Mouse (Mus musculus) liver, embryonic 13.5 days (tissue): Measurements from ENCODE around the gene Acot7. TPM values are rescaled to one million over a fixed set of nuclear protein-coding genes. Genes with fewer than 3 reads are reported as not detected.

Experiments used
- ATAC-seq: fragments of 200-750 bp; cut with Nextera tagmentation; 2 replicates; pipeline ENCODE4 v1.8.0; 2017; ENCODE audit warnings: low read depth, mild to moderate bottlenecking, moderate number of reproducible peaks, moderate library complexity
- DNase-seq: peaks from one replicate; pipeline ENCODE4 v3.0.0; 2022
- H3K27ac ChIP-seq: fragments of 300-500 bp; sonication (generic); 2 replicates; pipeline ENCODE4 v1.5.1; 2015; ENCODE audit warnings: moderate library complexity, mild to moderate bottlenecking, inconsistent platforms
- H3K27me3 ChIP-seq: fragments of 300-500 bp; sonication (generic); 2 replicates; pipeline ENCODE4 v1.6.1; 2015; ENCODE audit warnings: mild to moderate bottlenecking, inconsistent platforms
- H3K36me3 ChIP-seq: fragments of 300-500 bp; sonication (generic); 2 replicates; pipeline ENCODE4 v1.6.1; 2015; ENCODE audit warnings: mild to moderate bottlenecking, inconsistent platforms
- H3K4me1 ChIP-seq: fragments of 300-500 bp; sonication (generic); replicated peaks from 2 replicates; pipeline ENCODE4 v1.6.1; 2015; ENCODE audit warnings: inconsistent platforms
- H3K4me2 ChIP-seq: fragments of 300-500 bp; sonication (generic); 2 replicates; pipeline ENCODE4 v1.6.1; 2015; ENCODE audit warnings: inconsistent platforms, mild to moderate bottlenecking, moderate library complexity
- H3K4me3 ChIP-seq: fragments of 300-500 bp; sonication (generic); replicated peaks from 2 replicates; pipeline ENCODE4 v1.5.1; 2015; ENCODE audit warnings: mild to moderate bottlenecking, inconsistent platforms
- H3K9ac ChIP-seq: fragments of 300-500 bp; sonication (generic); 2 replicates; pipeline ENCODE4 v1.6.1; 2015; ENCODE audit warnings: mild to moderate bottlenecking, inconsistent platforms
- H3K9me3 ChIP-seq: fragments of 300-500 bp; sonication (generic); replicated peaks from 2 replicates; pipeline ENCODE4 v1.6.1; 2016; ENCODE audit warnings: inconsistent platforms
- WGBS: fragments of 180-500 bp; shearing (Covaris S2); methylation state at CpG from one replicate; pipeline ENCODE4 v1.1.7; 2015; ENCODE audit not compliant: insufficient replicate concordance; 5-methylcytosine and 5-hydroxymethylcytosine counted together
- polyA plus RNA-seq: library from polyadenylated mRNA; unstranded; fragments of >200 nt; fragmentation: Nextera tagmentation; extraction: Ambion mirVana; gene quantifications from 2 replicates; pipeline ENCODE4 v1.2.1, GENCODE M21; 2015

The Acot7 gene
- polyA plus RNA-seq, 1 experiment from 2014 or later, result 24.8 TPM

DNA sequence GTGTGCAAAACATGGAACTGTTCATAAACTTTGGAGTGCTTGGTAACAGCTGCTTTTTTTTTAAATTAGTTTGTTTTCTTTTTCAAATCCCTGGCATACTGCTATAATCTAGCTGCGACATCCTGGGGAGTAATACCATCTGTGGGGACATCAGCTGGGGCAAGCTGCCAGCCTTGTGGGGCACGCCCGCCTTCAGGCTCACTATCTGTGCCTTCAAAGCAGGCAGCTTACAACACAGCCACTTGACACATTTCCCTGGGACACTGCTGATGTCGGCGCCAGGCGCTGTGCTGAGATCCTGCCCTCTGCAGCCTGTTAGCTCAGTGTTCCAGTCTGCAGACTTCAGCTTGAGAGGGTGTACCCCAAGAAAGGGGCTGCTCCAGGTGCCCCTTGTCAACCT, 79.1 kb downstream of the Acot7 start:
- Histone ChIP-seq H3K9me3 (no peaks in the 10 kb centered on the region), H3K27ac (peak overlapping the region; percentile 56; the same call in 1 of the 2 replicates), H3K9ac (no peak overlapping the region), H3K4me2 (peak overlapping the region; percentile 4; the same call in 1 of the 2 replicates), H3K27me3 (no peaks in the 10 kb centered on the region), H3K36me3 (no peaks in the 10 kb centered on the region), H3K4me1 (peaks cover 33% of the 10 kb centered on the region), H3K4me3 (no peak overlapping the region)
- 37% methylated on average over 6 of the region's 6 CpGs for WGBS
- DNase-seq (peak; percentile 20), ATAC-seq (peak; percentile 87)

DNA sequence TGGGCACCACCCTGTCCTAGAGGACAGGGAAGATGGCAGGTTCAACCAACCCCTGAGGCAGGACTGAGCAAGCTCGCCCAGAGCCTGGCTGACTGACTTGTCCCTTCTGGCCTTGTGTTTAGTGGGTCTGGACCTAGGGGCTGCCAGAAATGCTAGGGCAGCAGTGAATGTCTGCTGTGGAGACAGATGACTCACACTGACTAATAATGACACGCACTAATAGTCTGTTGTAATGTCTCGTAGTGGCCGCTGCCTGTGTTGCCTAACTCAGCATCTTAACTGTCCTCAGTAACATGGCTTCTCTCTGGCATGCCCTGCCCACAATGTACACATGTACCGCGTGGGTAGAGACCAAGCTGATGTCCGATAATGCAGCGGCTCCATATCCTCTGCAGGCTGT, 82.5 kb downstream of the Acot7 start:
- H3K36me3 ChIP-seq, result no peaks in the 10 kb centered on the region
- DNase-seq (no peak), ATAC-seq (no peak)
- H3K27ac ChIP-seq, result no peak overlapping the region
- H3K9me3 ChIP-seq, result no peaks in the 10 kb centered on the region
- 78% methylated on average over 8 of the region's 8 CpGs for WGBS
- H3K9ac ChIP-seq, result no peak overlapping the region
- H3K27me3 ChIP-seq, result no peaks in the 10 kb centered on the region
- H3K4me3 ChIP-seq, result no peak overlapping the region
- no peak overlapping the region for H3K4me2 ChIP-seq
- peaks cover 56% of the 10 kb centered on the region for H3K4me1 ChIP-seq

DNA sequence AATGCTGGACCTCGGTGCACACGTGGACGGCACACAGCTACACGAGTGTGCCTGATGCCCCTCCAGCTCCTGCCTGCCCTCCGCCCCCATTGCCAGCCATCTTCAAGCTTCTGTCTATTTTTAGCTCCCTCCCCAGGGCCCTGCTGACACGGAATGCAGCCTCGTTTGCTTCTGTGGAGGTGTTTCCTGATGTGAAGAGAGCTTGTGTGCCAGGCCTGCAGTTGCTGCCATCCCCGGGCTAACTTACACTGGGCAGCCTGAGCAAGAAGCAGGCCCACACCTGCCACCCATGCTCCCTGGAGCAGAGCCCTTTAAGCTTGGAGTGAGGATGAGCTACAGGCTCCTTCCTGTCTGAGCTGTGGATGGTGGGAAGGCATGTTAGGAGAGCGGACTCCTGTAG, 84.3 kb downstream of the Acot7 start:
- H3K27ac ChIP-seq, result peak overlapping the region; percentile 85
- no peak overlapping the region for H3K4me3 ChIP-seq
- DNase-seq (no peak), ATAC-seq (no peak)
- H3K9me3 ChIP-seq, result no peaks in the 10 kb centered on the region
- H3K9ac ChIP-seq, result no peak overlapping the region
- H3K36me3 ChIP-seq, result no peaks in the 10 kb centered on the region
- WGBS, result 62% methylated on average over 9 of the region's 9 CpGs
- no peaks in the 10 kb centered on the region for H3K27me3 ChIP-seq
- H3K4me1 ChIP-seq, result peaks cover 45% of the 10 kb centered on the region
- no peak overlapping the region for H3K4me2 ChIP-seq

DNA sequence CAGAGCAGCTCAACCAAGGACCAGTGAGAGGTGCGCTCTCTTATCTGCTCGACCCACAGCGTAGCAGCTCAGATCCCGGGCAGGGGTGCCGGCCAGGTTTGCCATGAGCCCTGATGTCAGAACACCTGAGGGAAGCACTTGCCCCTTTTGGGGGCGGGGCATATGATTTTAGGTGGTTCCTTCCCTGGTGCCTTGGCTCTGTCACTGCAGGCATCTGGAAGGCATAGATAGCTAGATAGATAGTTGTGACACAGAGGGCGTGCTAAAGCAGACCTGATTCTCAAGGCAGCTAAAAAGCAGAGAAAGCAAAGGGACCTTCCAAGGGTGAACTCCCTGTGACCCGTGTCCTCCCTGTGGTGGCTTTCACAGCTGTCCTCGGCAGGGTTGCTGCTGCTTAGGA, 85.2 kb downstream of the Acot7 start:
- peak; percentile 63 for DNase-seq
- peak overlapping the region; percentile 14; the same call in 1 of the 2 replicates for H3K4me3 ChIP-seq
- H3K27ac ChIP-seq, result peak overlapping the region; percentile 85
- no peaks in the 10 kb centered on the region for H3K36me3 ChIP-seq
- 43% methylated on average over 9 of the region's 9 CpGs for WGBS
- H3K27me3 ChIP-seq, result no peaks in the 10 kb centered on the region
- peak; percentile 69 for ATAC-seq
- H3K4me2 ChIP-seq, result peak overlapping the region; percentile 58
- peaks cover 39% of the 10 kb centered on the region for H3K4me1 ChIP-seq
- H3K9ac ChIP-seq, result peak overlapping the region; percentile 43; the same call in 1 of the 2 replicates
- H3K9me3 ChIP-seq, result no peaks in the 10 kb centered on the region

DNA sequence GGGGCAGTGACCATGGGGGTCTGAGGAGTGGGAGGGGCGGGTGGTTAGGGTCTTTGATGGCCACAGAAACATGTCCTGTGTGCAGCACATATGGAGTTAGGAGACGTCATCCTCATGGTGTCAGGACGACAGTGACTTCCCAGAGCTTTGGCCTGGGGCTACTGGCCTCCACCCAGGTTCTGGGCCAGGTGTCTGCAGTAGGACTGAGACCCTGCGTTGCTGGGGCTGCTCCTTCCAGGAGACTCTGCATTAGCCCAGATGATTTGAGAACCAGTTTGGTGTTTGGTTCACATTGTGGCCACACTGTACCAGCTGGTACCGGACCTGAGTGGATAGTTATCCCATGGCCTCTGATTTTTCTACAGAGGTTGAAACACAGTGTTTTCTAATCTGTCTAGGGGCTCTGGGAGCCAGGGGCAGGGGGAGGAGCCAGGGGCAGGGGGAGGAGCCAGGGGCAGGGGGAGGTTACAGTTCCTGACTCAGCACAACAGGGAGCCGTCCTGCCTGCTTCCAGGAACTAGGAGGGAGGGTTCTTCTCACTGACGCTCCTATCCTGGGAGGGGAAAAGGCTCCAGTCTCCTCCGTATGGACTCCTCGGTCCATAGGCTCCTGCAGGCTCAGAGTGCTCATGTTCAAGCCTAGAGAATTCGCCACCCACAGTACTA, 85.7 kb downstream of the Acot7 start:
- Histone ChIP-seq H3K9ac (peak overlapping the region; percentile 43), H3K27ac (peak overlapping the region; percentile 85)
- WGBS, result 34% methylated on average over 10 of the region's 10 CpGs

DNA sequence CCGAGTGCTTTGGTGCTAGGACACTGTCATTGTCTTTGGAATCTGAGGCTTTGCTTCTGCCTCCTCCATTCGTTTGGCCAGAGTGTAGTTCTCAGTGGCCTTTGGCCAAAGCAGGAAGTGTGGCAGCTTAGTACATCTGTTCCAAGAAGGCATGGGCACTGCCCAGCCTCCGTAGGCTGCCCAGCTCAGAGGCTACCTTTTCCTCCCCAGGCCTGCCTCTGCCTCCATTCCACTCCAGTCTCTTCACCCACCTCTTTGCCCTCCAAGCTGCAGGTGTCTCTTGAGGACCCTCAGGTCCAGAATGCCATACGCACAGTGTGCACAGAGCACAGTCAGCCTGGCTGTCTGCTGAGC, 86.2 kb downstream of the Acot7 start:
- Histone ChIP-seq H3K27ac (peak overlapping the region; percentile 85), H3K4me2 (peak overlapping the region; percentile 58), H3K4me3 (no peak overlapping the region; the same call in 1 of the 2 replicates), H3K36me3 (no peaks in the 10 kb centered on the region), H3K27me3 (no peaks in the 10 kb centered on the region), H3K4me1 (peaks cover 36% of the 10 kb centered on the region), H3K9ac (peak overlapping the region; percentile 43), H3K9me3 (no peaks in the 10 kb centered on the region)
- DNase-seq (no peak), ATAC-seq (no peak; the same call in 1 of the 2 replicates)
- 54% methylated on average over 4 of the region's 4 CpGs for WGBS

More for the DNA sequence above, 85.7 kb downstream of the Acot7 start:
- Histone ChIP-seq H3K36me3 (no peaks in the 10 kb centered on the region), H3K4me1 (peaks cover 36% of the 10 kb centered on the region), H3K9me3 (no peaks in the 10 kb centered on the region), H3K27me3 (no peaks in the 10 kb centered on the region), H3K4me2 (peak overlapping the region; percentile 58), H3K4me3 (peak overlapping the region; percentile 14)
- ATAC-seq (peak; percentile 83), DNase-seq (peak; percentile 53)

DNA sequence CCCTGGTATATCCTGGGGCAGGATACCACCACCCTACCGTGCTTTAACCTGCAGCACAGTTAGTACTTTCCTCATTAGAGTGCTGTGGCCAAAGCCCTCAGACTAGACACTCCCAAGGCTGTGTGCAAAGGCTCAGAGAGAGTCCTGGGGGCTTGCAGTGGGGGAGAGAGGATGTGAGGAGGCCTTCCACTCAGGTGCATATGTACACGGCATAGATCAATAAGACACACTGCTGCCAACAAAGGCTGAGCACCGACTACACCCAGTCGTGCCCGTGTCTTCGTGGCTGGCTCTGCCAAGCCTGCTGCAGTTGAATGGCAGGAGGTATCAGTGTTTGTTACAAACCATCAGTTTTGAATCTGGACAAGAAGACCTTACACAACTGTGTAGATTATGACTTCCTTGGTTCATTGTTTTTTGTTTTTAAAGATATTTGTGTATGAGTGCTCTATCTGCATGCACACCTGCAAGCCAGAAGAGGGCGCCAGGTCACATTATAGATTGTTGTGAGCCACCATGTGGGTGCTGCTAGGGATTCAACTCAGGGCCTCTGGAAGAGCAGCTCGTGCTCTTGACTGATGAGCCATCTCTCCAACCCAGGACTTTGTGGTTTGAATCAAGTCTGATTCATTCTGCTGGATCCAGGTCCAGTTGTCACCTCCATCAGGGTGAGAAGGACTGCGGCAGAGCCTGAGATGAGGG, 87.1 kb downstream of the Acot7 start:
- WGBS, result 83% methylated on average over 9 of the region's 9 CpGs
- ATAC-seq (no peak), DNase-seq (no peak)
- Histone ChIP-seq H3K36me3 (no peaks in the 10 kb centered on the region), H3K4me2 (no peak overlapping the region), H3K9me3 (no peaks in the 10 kb centered on the region), H3K4me3 (no peak overlapping the region), H3K4me1 (peaks cover 36% of the 10 kb centered on the region), H3K27me3 (no peaks in the 10 kb centered on the region), H3K9ac (no peak overlapping the region), H3K27ac (no peak overlapping the region)

DNA sequence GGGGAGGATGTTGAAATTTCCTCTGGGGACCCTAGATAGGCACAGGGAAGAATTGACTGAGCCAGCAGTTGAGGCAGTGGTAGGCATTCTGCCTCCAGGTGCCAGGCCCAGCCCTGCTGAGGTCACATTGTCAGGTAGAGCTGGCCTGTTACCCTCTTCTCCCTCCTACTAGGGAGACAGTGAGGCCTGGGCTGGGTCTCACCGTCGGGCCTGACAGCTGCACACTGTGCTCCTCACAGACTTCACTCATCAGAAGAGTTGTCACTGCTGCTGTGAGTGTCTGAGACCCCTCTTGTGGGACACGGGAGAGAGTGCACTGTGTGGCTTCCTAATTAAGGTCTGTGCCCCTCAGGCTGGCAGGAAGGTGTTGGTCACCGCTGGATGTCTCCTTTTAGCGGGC, 87.9 kb downstream of the Acot7 start:
- no peak overlapping the region for H3K9ac ChIP-seq
- no peak overlapping the region for H3K4me3 ChIP-seq
- H3K4me1 ChIP-seq, result peaks cover 36% of the 10 kb centered on the region
- H3K27ac ChIP-seq, result no peak overlapping the region
- no peaks in the 10 kb centered on the region for H3K27me3 ChIP-seq
- DNase-seq (no peak), ATAC-seq (no peak)
- WGBS, result 61% methylated on average over 5 of the region's 5 CpGs
- H3K4me2 ChIP-seq, result no peak overlapping the region
- H3K9me3 ChIP-seq, result no peaks in the 10 kb centered on the region
- no peaks in the 10 kb centered on the region for H3K36me3 ChIP-seq

DNA sequence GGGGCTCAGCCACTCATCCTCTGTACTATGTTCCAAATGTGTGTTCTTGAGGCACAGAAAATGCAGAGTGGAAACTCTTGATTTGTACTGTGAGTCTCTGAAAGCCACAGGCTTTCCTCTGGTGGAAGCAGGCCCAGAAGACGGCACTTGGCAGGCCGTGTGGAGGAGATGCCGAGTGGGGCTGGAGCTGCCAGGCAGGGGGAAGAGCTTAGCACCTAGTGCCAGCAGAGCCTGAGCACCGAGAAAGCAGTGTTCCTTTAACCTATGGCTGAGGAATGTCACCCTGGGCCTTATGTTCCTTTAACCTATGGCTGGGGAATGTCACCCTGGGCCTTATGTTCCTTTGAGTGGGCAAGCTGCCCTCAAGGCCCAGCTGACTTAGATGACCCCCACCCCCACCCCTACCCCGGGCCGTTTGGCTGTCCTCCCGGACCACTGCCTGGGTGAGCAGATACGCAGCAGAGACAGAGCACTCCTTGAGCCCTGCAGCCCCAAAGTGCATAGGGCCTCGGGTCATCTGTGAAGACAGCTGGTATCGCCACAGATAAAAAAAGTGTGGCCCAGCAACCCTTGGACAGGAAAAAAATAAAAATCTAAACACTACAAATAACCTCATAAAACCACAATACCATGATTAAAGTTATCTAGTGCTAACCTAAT, 88.4 kb downstream of the Acot7 start:
- Histone ChIP-seq H3K9ac (no peak overlapping the region), H3K4me1 (peaks cover 35% of the 10 kb centered on the region), H3K4me2 (no peak overlapping the region), H3K9me3 (no peaks in the 10 kb centered on the region), H3K27me3 (peaks cover 2% of the 10 kb centered on the region; the same call in 1 of the 2 replicates), H3K36me3 (no peaks in the 10 kb centered on the region), H3K4me3 (no peak overlapping the region), H3K27ac (no peak overlapping the region)
- 68% methylated on average over 10 of the region's 10 CpGs for WGBS
- ATAC-seq, result no peak
- no peak for DNase-seq

DNA sequence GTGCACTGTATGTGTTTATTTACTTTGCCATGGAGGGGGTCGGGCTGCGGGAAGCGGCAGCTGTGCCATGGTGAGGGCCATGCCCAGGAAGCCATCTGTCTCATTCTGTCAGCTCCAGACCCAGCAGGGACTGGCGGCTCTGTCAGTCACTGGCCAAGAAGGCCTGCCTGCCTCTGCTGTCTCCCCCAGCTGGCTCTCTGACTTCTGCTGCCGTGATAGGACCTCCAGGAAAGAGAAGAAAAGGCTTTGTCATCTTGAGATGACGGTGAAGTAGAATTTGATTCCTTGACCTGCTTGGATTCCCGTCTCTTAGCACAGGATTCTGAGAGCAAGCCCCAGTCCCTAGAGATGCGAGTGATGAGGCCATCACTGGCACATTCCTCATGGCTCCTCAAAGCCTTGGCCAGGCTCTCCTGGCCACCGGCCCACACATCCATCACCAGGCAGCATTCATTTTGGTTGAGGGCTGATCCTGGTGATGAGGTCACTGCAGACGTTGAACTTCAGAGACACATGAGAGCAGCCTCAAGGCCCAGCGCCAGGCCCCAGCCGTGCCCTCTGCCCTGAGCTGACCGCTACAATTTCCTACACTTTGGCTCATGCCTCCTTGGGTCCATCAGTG, 89.9 kb downstream of the Acot7 start:
- peaks cover 17% of the 10 kb centered on the region for H3K27me3 ChIP-seq
- DNase-seq (no peak), ATAC-seq (no peak)
- no peaks in the 10 kb centered on the region for H3K36me3 ChIP-seq
- no peak overlapping the region for H3K4me3 ChIP-seq
- 70% methylated on average over 13 of the region's 13 CpGs for WGBS
- H3K4me2 ChIP-seq, result no peak overlapping the region
- H3K4me1 ChIP-seq, result peaks cover 28% of the 10 kb centered on the region
- H3K9me3 ChIP-seq, result no peaks in the 10 kb centered on the region
- H3K27ac ChIP-seq, result no peak overlapping the region
- H3K9ac ChIP-seq, result no peak overlapping the region

DNA sequence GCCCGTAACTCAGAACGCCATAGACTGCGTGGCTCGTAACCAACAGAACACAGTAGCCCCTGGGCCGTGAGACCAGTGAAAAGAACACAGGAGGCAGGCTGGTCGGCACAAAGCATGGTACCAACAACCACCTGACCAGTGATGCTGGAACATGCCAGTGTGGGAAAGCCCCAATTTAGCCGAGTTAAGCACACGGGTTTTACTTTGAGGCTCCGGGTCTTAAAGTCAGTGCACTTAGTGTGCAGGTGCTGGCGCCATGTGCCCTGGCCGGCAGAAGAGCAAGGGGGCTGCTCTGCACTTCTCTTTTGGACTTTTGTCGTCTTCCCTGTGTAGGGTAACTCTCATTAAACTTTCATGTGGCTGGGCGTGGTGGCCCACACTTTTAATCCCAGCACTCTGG, 92.0 kb downstream of the Acot7 start:
- peaks cover 20% of the 10 kb centered on the region for H3K4me1 ChIP-seq
- peaks cover 38% of the 10 kb centered on the region for H3K27me3 ChIP-seq
- ATAC-seq, result no peak
- 75% methylated on average over 13 of the region's 13 CpGs for WGBS
- H3K4me3 ChIP-seq, result no peak overlapping the region
- no peaks in the 10 kb centered on the region for H3K9me3 ChIP-seq
- H3K9ac ChIP-seq, result no peak overlapping the region
- no peaks in the 10 kb centered on the region for H3K36me3 ChIP-seq
- no peak overlapping the region for H3K4me2 ChIP-seq
- no peak overlapping the region for H3K27ac ChIP-seq
- DNase-seq, result no peak
